Mouse (Mus musculus): ENCODE measurements around the gene Crcp. TPM values are rescaled to one million over a fixed set of nuclear protein-coding genes. Genes with fewer than 3 reads are reported as not detected.

Crcp gene
- polyA plus RNA-seq, 1 experiment = 9.7 TPM

DNA sequence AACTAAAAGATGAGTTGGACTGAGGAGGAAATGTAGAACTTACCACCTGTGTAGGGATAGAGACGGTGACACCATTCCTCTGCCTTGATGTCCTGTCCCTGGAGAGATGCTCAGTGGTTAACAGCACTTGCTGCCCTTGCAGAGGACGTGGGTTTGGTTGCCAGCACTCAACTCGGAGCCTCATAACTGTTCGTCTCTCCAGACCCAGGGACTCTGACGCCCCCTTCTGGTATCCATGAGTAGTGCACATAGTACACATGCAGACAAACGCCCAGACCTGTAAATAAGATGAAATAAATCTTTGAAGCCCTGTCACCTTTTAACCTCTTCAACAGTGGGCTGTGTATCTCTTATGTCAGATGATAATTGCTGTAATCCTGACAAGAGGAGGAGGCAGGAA is 17.9 kb downstream of the Crcp start:
- no peak for TF ChIP-seq POLR2A (IDR thresholded peaks at IDR 0.05; ENCODE audit: low read depth, low read length)
- peak; percentile 47; the same call in 1 of the 2 replicates for TF ChIP-seq CTCF (IDR thresholded peaks at IDR 0.05; ENCODE audit: extremely low read depth, insufficient read length, insufficient replicate concordance, low read depth, low read length)
- no peaks in the 10 kb centered on the region for H3K27me3 ChIP-seq (ENCODE audit: control insufficient read depth, insufficient read depth, low read length)
- no peak overlapping the region for H3K4me3 ChIP-seq (ENCODE audit: low read depth, low read length)
- H3K36me3 ChIP-seq (ENCODE audit: control insufficient read depth, insufficient read depth, low read length) = peaks cover 52% of the 10 kb centered on the region
- H3K4me1 ChIP-seq (ENCODE audit: control insufficient read depth, insufficient read depth, insufficient read length, low read length) = no peaks in the 10 kb centered on the region
- no peak overlapping the region for H3K27ac ChIP-seq (ENCODE audit: insufficient read depth, low read depth, low read length)
- 79% methylated on average over 6 of the region's 6 CpGs for WGBS

- peak overlapping the region; percentile 13; the same call in 1 of the 2 replicates for H3K27ac ChIP-seq (ENCODE audit: insufficient read depth, low read depth, low read length)
- 84% methylated on average over 15 of the region's 15 CpGs for WGBS
- no peaks in the 10 kb centered on the region for H3K27me3 ChIP-seq (ENCODE audit: control insufficient read depth, insufficient read depth, low read length)
- no peaks in the 10 kb centered on the region for H3K4me1 ChIP-seq (ENCODE audit: control insufficient read depth, insufficient read depth, insufficient read length, low read length)
- H3K4me3 ChIP-seq (ENCODE audit: low read depth, low read length) = no peak overlapping the region
- peaks cover 39% of the 10 kb centered on the region for H3K36me3 ChIP-seq (ENCODE audit: control insufficient read depth, insufficient read depth, low read length)
- TF ChIP-seq CTCF (IDR thresholded peaks at IDR 0.05; ENCODE audit: extremely low read depth, insufficient read length, insufficient replicate concordance, low read depth, low read length) (no peak), POLR2A (IDR thresholded peaks at IDR 0.05; ENCODE audit: low read depth, low read length) (no peak)
These were observed 19.9 kb downstream of the Crcp start for GRCm38 (mm10) chr5:130048786-130049520.

- 89% methylated on average over 6 of the region's 6 CpGs for WGBS
- TF ChIP-seq POLR2A (IDR thresholded peaks at IDR 0.05; ENCODE audit: low read depth, low read length) (no peak), CTCF (IDR thresholded peaks at IDR 0.05; ENCODE audit: extremely low read depth, insufficient read length, insufficient replicate concordance, low read depth, low read length) (no peak)
- Histone ChIP-seq H3K36me3 (ENCODE audit: control insufficient read depth, insufficient read depth, low read length) (peaks cover 34% of the 10 kb centered on the region), H3K27ac (ENCODE audit: insufficient read depth, low read depth, low read length) (no peak overlapping the region), H3K27me3 (ENCODE audit: control insufficient read depth, insufficient read depth, low read length) (no peaks in the 10 kb centered on the region), H3K4me3 (ENCODE audit: low read depth, low read length) (no peak overlapping the region), H3K4me1 (ENCODE audit: control insufficient read depth, insufficient read depth, insufficient read length, low read length) (no peaks in the 10 kb centered on the region)
These were observed 21.3 kb downstream of the Crcp start for GRCm38 (mm10) chr5:130050416-130050815.

DNA sequence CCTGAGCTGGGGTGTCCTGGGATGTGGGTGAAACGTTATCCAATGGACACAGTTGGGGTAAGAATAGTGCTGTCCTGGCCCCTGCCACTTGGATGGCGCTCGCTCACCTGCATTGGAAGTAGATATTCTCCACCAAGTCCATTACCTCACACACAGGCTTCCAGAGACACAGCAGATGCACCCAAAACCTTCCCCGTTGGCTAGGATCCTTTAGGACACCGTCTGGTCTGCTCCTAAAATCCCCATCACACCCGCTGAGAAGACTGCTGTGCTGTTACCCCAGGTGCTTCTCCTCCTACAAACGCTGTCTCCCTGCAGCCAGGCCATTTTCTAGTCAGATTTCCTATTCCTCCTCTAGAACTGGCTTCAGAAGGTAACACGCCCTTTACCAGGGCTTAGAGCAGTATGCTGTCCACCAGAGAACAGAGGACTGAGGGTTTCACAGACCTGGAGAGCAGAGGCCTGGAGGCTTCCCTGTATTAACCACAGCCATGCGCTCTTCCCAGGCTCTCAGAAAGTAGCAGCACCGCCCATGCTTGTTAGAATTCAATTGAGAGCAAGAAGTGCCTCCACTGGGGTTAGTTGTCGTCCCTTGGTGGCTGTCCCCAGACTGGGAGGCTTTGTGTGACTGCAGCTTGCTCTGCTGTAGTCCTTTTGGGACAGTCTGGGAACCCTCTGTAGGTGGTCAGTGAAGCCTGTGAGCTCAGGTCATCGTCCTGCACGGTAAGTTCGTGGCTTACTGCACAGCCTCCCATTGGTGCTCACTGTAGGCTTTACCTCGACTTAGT is 22.2 kb downstream of the Crcp start:
- H3K4me3 ChIP-seq (ENCODE audit: low read depth, low read length) = no peak overlapping the region
- H3K27ac ChIP-seq (ENCODE audit: insufficient read depth, low read depth, low read length) = no peak overlapping the region
- TF ChIP-seq POLR2A (IDR thresholded peaks at IDR 0.05; ENCODE audit: low read depth, low read length) (no peak), CTCF (IDR thresholded peaks at IDR 0.05; ENCODE audit: extremely low read depth, insufficient read length, insufficient replicate concordance, low read depth, low read length) (no peak)
- WGBS = 91% methylated on average over 15 of the region's 15 CpGs
- peaks cover 33% of the 10 kb centered on the region for H3K36me3 ChIP-seq (ENCODE audit: control insufficient read depth, insufficient read depth, low read length)
- H3K27me3 ChIP-seq (ENCODE audit: control insufficient read depth, insufficient read depth, low read length) = no peaks in the 10 kb centered on the region
- H3K4me1 ChIP-seq (ENCODE audit: control insufficient read depth, insufficient read depth, insufficient read length, low read length) = no peaks in the 10 kb centered on the region

DNA sequence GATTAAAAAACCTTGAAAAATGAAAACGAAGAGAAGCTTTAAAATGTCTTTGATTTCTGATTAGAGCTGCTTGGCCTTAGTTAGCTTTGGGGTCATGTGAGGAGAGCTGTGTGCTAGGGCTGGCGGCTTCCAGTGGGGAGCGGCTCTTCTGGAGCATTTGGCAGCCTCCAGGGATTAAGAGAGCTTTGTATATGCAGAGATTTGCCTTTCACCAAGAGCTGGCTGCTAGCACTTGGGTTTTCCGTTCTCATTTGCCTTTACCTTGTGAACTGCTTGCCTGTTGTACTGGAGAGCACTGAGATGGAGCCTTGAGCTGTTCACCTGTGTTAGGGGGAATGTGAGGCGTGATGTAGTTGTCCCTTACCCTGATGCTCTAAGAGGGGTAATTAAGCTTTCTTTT is 23.4 kb downstream of the Crcp start:
- no peak for TF ChIP-seq CTCF (IDR thresholded peaks at IDR 0.05; ENCODE audit: extremely low read depth, insufficient read length, insufficient replicate concordance, low read depth, low read length)
- TF ChIP-seq POLR2A (IDR thresholded peaks at IDR 0.05; ENCODE audit: low read depth, low read length) = no peak

GRCm38 (mm10) chr5:130052955-130053354 is 23.9 kb downstream of the Crcp start:
- Histone ChIP-seq H3K27ac (ENCODE audit: insufficient read depth, low read depth, low read length) (no peak overlapping the region), H3K4me1 (ENCODE audit: control insufficient read depth, insufficient read depth, insufficient read length, low read length) (no peaks in the 10 kb centered on the region), H3K27me3 (ENCODE audit: control insufficient read depth, insufficient read depth, low read length) (no peaks in the 10 kb centered on the region), H3K4me3 (ENCODE audit: low read depth, low read length) (no peak overlapping the region), H3K36me3 (ENCODE audit: control insufficient read depth, insufficient read depth, low read length) (peaks cover 18% of the 10 kb centered on the region)
- no peak for TF ChIP-seq CTCF (IDR thresholded peaks at IDR 0.05; ENCODE audit: extremely low read depth, insufficient read length, insufficient replicate concordance, low read depth, low read length)
- no peak for TF ChIP-seq POLR2A (IDR thresholded peaks at IDR 0.05; ENCODE audit: low read depth, low read length)
- WGBS = 87% methylated on average over 6 of the region's 6 CpGs

More for the DNA sequence above, 23.4 kb downstream of the Crcp start:
- Histone ChIP-seq H3K4me3 (ENCODE audit: low read depth, low read length) (no peak overlapping the region), H3K4me1 (ENCODE audit: control insufficient read depth, insufficient read depth, insufficient read length, low read length) (no peaks in the 10 kb centered on the region), H3K36me3 (ENCODE audit: control insufficient read depth, insufficient read depth, low read length) (peaks cover 21% of the 10 kb centered on the region), H3K27ac (ENCODE audit: insufficient read depth, low read depth, low read length) (no peak overlapping the region), H3K27me3 (ENCODE audit: control insufficient read depth, insufficient read depth, low read length) (no peaks in the 10 kb centered on the region)
- 72% methylated on average over 5 of the region's 5 CpGs for WGBS

- Histone ChIP-seq H3K27ac (ENCODE audit: insufficient read depth, low read depth, low read length) (no peak overlapping the region), H3K4me1 (ENCODE audit: control insufficient read depth, insufficient read depth, insufficient read length, low read length) (no peaks in the 10 kb centered on the region), H3K36me3 (ENCODE audit: control insufficient read depth, insufficient read depth, low read length) (peaks cover 12% of the 10 kb centered on the region), H3K4me3 (ENCODE audit: low read depth, low read length) (no peak overlapping the region), H3K27me3 (ENCODE audit: control insufficient read depth, insufficient read depth, low read length) (no peaks in the 10 kb centered on the region)
- TF ChIP-seq CTCF (IDR thresholded peaks at IDR 0.05; ENCODE audit: extremely low read depth, insufficient read length, insufficient replicate concordance, low read depth, low read length) (no peak), POLR2A (IDR thresholded peaks at IDR 0.05; ENCODE audit: low read depth, low read length) (no peak)
- WGBS = 81% methylated on average over 4 of the region's 4 CpGs
These were observed 26.6 kb downstream of the Crcp start for GRCm38 (mm10) chr5:130055688-130056087.
